Mouse (Mus musculus): Measurements from ENCODE around the gene Ms4a10. TPM values are rescaled to one million over a fixed set of nuclear protein-coding genes. Genes with fewer than 3 reads are reported as not detected.

Gene Ms4a10
- polyA plus RNA-seq, 1 experiment from 2014 or later = not detected

- Histone ChIP-seq H3K9ac (replicated peaks) (no peak overlapping the region), H3K9me3 (no peaks in the 10 kb centered on the region), H3K4me2 (replicated peaks) (no peak overlapping the region), H3K4me3 (no peak overlapping the region), H3K36me3 (no peaks in the 10 kb centered on the region), H3K27ac (replicated peaks) (no peak overlapping the region), H3K27me3 (no peaks in the 10 kb centered on the region), H3K4me1 (peaks cover 7% of the 10 kb centered on the region)
- 85% methylated on average over 5 of the region's 5 CpGs for WGBS
- ATAC-seq (ENCODE audit: low FRiP score, low read depth) = no peak
Observed at GRCm38 (mm10) chr19:10980210-10980609, 5.7 kb upstream of the Ms4a10 start.

- H3K4me3 ChIP-seq = no peak overlapping the region
- peak overlapping the region; percentile 32 for H3K4me2 ChIP-seq (replicated peaks)
- H3K27me3 ChIP-seq = no peaks in the 10 kb centered on the region
- H3K36me3 ChIP-seq = no peaks in the 10 kb centered on the region
- H3K9ac ChIP-seq (replicated peaks) = 0 out of 2 replicates have a peak overlapping the region, but pooled peaks have one; percentile 20
- peaks cover 7% of the 10 kb centered on the region for H3K4me1 ChIP-seq
- ATAC-seq (ENCODE audit: low FRiP score, low read depth) = peak; percentile 55
- 13% methylated on average over 18 of the region's 18 CpGs for WGBS
- H3K27ac ChIP-seq (replicated peaks) = no peak overlapping the region
- H3K9me3 ChIP-seq = no peaks in the 10 kb centered on the region
Observed at GRCm38 (mm10) chr19:10979184-10980168, 5.0 kb upstream of the Ms4a10 start.

GRCm38 (mm10) chr19:10976318-10976717, 1.8 kb upstream of the Ms4a10 start:
- H3K27ac ChIP-seq (replicated peaks) = no peak overlapping the region
- H3K27me3 ChIP-seq = no peaks in the 10 kb centered on the region
- peaks cover 7% of the 10 kb centered on the region for H3K4me1 ChIP-seq
- H3K4me2 ChIP-seq (replicated peaks) = no peak overlapping the region
- H3K9ac ChIP-seq (replicated peaks) = no peak overlapping the region
- WGBS = 52% methylated on average over 4 of the region's 4 CpGs
- H3K9me3 ChIP-seq = peaks cover 8% of the 10 kb centered on the region
- no peaks in the 10 kb centered on the region for H3K36me3 ChIP-seq
- H3K4me3 ChIP-seq = no peak overlapping the region
- no peak for ATAC-seq (ENCODE audit: low FRiP score, low read depth)

GRCm38 (mm10) chr19:10975187-10975586, 717 bp upstream of the Ms4a10 start:
- ATAC-seq (ENCODE audit: low FRiP score, low read depth) = no peak
- WGBS = 88% methylated on average over 2 of the region's 2 CpGs
- Histone ChIP-seq H3K4me3 (no peak overlapping the region), H3K9me3 (peaks cover 8% of the 10 kb centered on the region), H3K36me3 (no peaks in the 10 kb centered on the region), H3K4me2 (replicated peaks) (no peak overlapping the region), H3K9ac (replicated peaks) (no peak overlapping the region), H3K4me1 (peaks cover 7% of the 10 kb centered on the region), H3K27me3 (no peaks in the 10 kb centered on the region), H3K27ac (replicated peaks) (no peak overlapping the region)

- no peak overlapping the region for H3K27ac ChIP-seq (replicated peaks)
- 66% methylated on average over 2 of the region's 2 CpGs for WGBS
- no peak overlapping the region for H3K4me2 ChIP-seq (replicated peaks)
- no peak overlapping the region for H3K4me3 ChIP-seq
- H3K9me3 ChIP-seq = peaks cover 8% of the 10 kb centered on the region
- H3K27me3 ChIP-seq = no peaks in the 10 kb centered on the region
- no peak for ATAC-seq (ENCODE audit: low FRiP score, low read depth)
- H3K9ac ChIP-seq (replicated peaks) = no peak overlapping the region
- no peaks in the 10 kb centered on the region for H3K4me1 ChIP-seq
- H3K36me3 ChIP-seq = no peaks in the 10 kb centered on the region
Observed at GRCm38 (mm10) chr19:10973187-10973586, 1.3 kb downstream of the Ms4a10 start.

GRCm38 (mm10) chr19:10972660-10973059, 1.8 kb downstream of the Ms4a10 start:
- H3K4me3 ChIP-seq = no peak overlapping the region
- peaks cover 8% of the 10 kb centered on the region for H3K9me3 ChIP-seq
- ATAC-seq (ENCODE audit: low FRiP score, low read depth) = no peak
- H3K4me2 ChIP-seq (replicated peaks) = no peak overlapping the region
- H3K27ac ChIP-seq (replicated peaks) = no peak overlapping the region
- no peaks in the 10 kb centered on the region for H3K36me3 ChIP-seq
- no peaks in the 10 kb centered on the region for H3K27me3 ChIP-seq
- H3K9ac ChIP-seq (replicated peaks) = no peak overlapping the region
- 17% methylated on average over 3 of the region's 3 CpGs for WGBS
- H3K4me1 ChIP-seq = no peaks in the 10 kb centered on the region

- Histone ChIP-seq H3K27me3 (no peaks in the 10 kb centered on the region), H3K9ac (replicated peaks) (no peak overlapping the region), H3K27ac (replicated peaks) (no peak overlapping the region), H3K9me3 (peaks cover 8% of the 10 kb centered on the region), H3K4me1 (no peaks in the 10 kb centered on the region), H3K4me3 (no peak overlapping the region), H3K4me2 (replicated peaks) (no peak overlapping the region), H3K36me3 (no peaks in the 10 kb centered on the region)
- no peak for ATAC-seq (ENCODE audit: low FRiP score, low read depth)
- WGBS = 73% methylated on average over 3 of the region's 3 CpGs
Observed at GRCm38 (mm10) chr19:10970457-10970856, 4.0 kb downstream of the Ms4a10 start.

- Histone ChIP-seq H3K27me3 (peaks cover 6% of the 10 kb centered on the region; the same call in 1 of the 2 replicates), H3K4me2 (replicated peaks) (no peak overlapping the region), H3K9me3 (peaks cover 8% of the 10 kb centered on the region), H3K27ac (replicated peaks) (no peak overlapping the region), H3K4me1 (no peaks in the 10 kb centered on the region), H3K4me3 (no peak overlapping the region), H3K9ac (replicated peaks) (no peak overlapping the region), H3K36me3 (no peaks in the 10 kb centered on the region)
- no peak for ATAC-seq (ENCODE audit: low FRiP score, low read depth)
- WGBS = 94% methylated on average over 7 of the region's 7 CpGs
Observed at GRCm38 (mm10) chr19:10968578-10968977, 5.9 kb downstream of the Ms4a10 start.

GRCm38 (mm10) chr19:10965721-10966120, 8.7 kb downstream of the Ms4a10 start:
- Histone ChIP-seq H3K4me2 (replicated peaks) (no peak overlapping the region), H3K4me1 (no peaks in the 10 kb centered on the region), H3K36me3 (no peaks in the 10 kb centered on the region), H3K9me3 (no peaks in the 10 kb centered on the region), H3K27me3 (peaks cover 13% of the 10 kb centered on the region; the same call in 1 of the 2 replicates), H3K4me3 (no peak overlapping the region), H3K27ac (replicated peaks) (no peak overlapping the region), H3K9ac (replicated peaks) (no peak overlapping the region)
- no peak for ATAC-seq (ENCODE audit: low FRiP score, low read depth)
- WGBS = 89% methylated on average over 7 of the region's 7 CpGs

GRCm38 (mm10) chr19:10959978-10960346, 14.5 kb downstream of the Ms4a10 start:
- Histone ChIP-seq H3K4me3 (no peak overlapping the region), H3K9me3 (no peaks in the 10 kb centered on the region), H3K27ac (replicated peaks) (no peak overlapping the region), H3K27me3 (peaks cover 12% of the 10 kb centered on the region; the same call in 1 of the 2 replicates), H3K4me2 (replicated peaks) (peak overlapping the region; percentile 29), H3K36me3 (no peaks in the 10 kb centered on the region), H3K9ac (replicated peaks) (0 out of 2 replicates have a peak overlapping the region, but pooled peaks have one; percentile 20), H3K4me1 (peaks cover 5% of the 10 kb centered on the region; the same call in 1 of the 2 replicates)
- 47% methylated on average over 12 of the region's 12 CpGs for WGBS
- no peak for ATAC-seq (ENCODE audit: low FRiP score, low read depth)

- WGBS = 36% methylated on average over 11 of the region's 11 CpGs
- Histone ChIP-seq H3K27ac (replicated peaks) (no peak overlapping the region), H3K4me2 (replicated peaks) (peak overlapping the region; percentile 29), H3K4me3 (no peak overlapping the region), H3K36me3 (no peaks in the 10 kb centered on the region), H3K4me1 (peaks cover 5% of the 10 kb centered on the region; the same call in 1 of the 2 replicates), H3K27me3 (peaks cover 7% of the 10 kb centered on the region; the same call in 1 of the 2 replicates), H3K9ac (replicated peaks) (0 out of 2 replicates have a peak overlapping the region, but pooled peaks have one; percentile 20), H3K9me3 (no peaks in the 10 kb centered on the region)
- peak; percentile 77 for ATAC-seq (ENCODE audit: low FRiP score, low read depth)
Observed at GRCm38 (mm10) chr19:10959085-10959977, 15.1 kb downstream of the Ms4a10 start.

Data from midbrain, embryonic 12.5 days (tissue).